Mouse (Mus musculus) hindbrain, embryonic 11.5 days (tissue): ENCODE results near the gene P2rx7. TPM values are rescaled to one million over a fixed set of nuclear protein-coding genes. Genes with fewer than 3 reads are reported as not detected.

Experiments
- ATAC-seq: fragments of 200-750 bp; cut with Nextera tagmentation; 2 replicates; pipeline ENCODE4 v1.8.0; 2017; ENCODE audit warnings: mild to moderate bottlenecking, moderate TSS enrichment, moderate library complexity; ENCODE audit not compliant: low FRiP score
- DNase-seq: peaks from one replicate; pipeline ENCODE4 v3.0.0-alpha.2; 2015; ENCODE audit warnings: low spot score
- H3K27ac ChIP-seq: fragments of 300-500 bp; sonication (generic); 2 replicates; pipeline ENCODE4 v1.5.1; 2014; ENCODE audit warnings: mild to moderate bottlenecking, low read depth, low read length
- H3K27me3 ChIP-seq: fragments of 300-500 bp; sonication (generic); 2 replicates; pipeline ENCODE4 v1.6.1; 2014; ENCODE audit warnings: mild to moderate bottlenecking, low read length, moderate library complexity, mixed read lengths; ENCODE audit not compliant: control insufficient read depth, insufficient read depth
- H3K36me3 ChIP-seq: fragments of 300-500 bp; sonication (generic); 2 replicates; pipeline ENCODE4 v1.6.1; 2014; ENCODE audit warnings: mild to moderate bottlenecking, low read length, moderate library complexity, mixed read lengths; ENCODE audit not compliant: control insufficient read depth, insufficient read depth
- H3K4me1 ChIP-seq: fragments of 300-500 bp; sonication (generic); replicated peaks from 2 replicates; pipeline ENCODE4 v1.6.1; 2014; ENCODE audit warnings: low read length, mixed read lengths; ENCODE audit not compliant: control insufficient read depth, insufficient read depth
- H3K4me2 ChIP-seq: fragments of 300-500 bp; sonication (generic); replicated peaks from 2 replicates; pipeline ENCODE4 v1.6.1; 2014; ENCODE audit warnings: mild to moderate bottlenecking, low read depth, low read length
- H3K4me3 ChIP-seq: fragments of 300-500 bp; sonication (generic); 2 replicates; pipeline ENCODE4 v1.5.1; 2014; ENCODE audit warnings: low read depth, low read length
- H3K9ac ChIP-seq: fragments of 300-500 bp; sonication (generic); 2 replicates; pipeline ENCODE4 v1.6.1; 2014; ENCODE audit warnings: low read depth, low read length
- H3K9me3 ChIP-seq: fragments of 300-500 bp; sonication (generic); 2 replicates; pipeline ENCODE4 v1.6.1; 2016; ENCODE audit warnings: low read length; ENCODE audit not compliant: control insufficient read depth
- WGBS: fragments of 180-500 bp; shearing (Covaris S2); extraction: QIAGEN DNeasy Blood & Tissue Kit; methylation state at CpG from one replicate; pipeline ENCODE4 v1.1.7; 2014; 5-methylcytosine and 5-hydroxymethylcytosine counted together
- polyA plus RNA-seq: library from polyadenylated mRNA; unstranded; fragments of >200 nt; fragmentation: Nextera tagmentation; extraction: Ambion mirVana; gene quantifications from 2 replicates; pipeline ENCODE4 v1.2.1, GENCODE M21; 2014

Gene P2rx7
- polyA plus RNA-seq, 1 experiment from 2014 or later: 3.4 TPM

GRCm38 (mm10) chr5:122689153-122689552 lies 45.4 kb downstream of the P2rx7 start:
- no peak overlapping the region for H3K4me3 ChIP-seq
- no peak overlapping the region for H3K4me2 ChIP-seq
- no peaks in the 10 kb centered on the region for H3K27me3 ChIP-seq
- H3K27ac ChIP-seq: no peak overlapping the region
- no peaks in the 10 kb centered on the region for H3K36me3 ChIP-seq
- 88% methylated on average over 7 of the region's 7 CpGs for WGBS
- H3K9ac ChIP-seq: no peak overlapping the region
- H3K4me1 ChIP-seq: peaks cover 3% of the 10 kb centered on the region; the same call in 1 of the 2 replicates
- no peak for DNase-seq
- no peaks in the 10 kb centered on the region for H3K9me3 ChIP-seq
- no peak for ATAC-seq

DNA sequence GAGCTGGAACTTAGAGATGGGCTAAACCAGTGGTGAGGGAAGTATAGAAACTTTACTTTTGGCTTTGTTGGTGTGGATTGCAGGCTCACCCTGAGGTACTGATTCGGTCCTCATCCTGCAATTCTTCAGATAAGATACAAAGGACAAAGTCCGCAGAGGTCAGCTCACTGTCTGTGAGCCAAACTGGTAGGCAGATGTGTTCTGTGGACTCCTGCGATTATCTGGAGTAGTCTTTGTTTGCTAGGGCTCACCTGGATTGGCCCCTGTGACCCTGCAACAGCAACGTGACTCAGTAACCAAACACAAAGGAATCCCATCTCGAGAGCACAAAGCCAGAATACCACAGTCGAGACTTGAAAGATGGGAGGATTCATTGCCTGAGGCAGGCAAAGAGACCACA lies 46.8 kb downstream of the P2rx7 start:
- Histone ChIP-seq H3K27ac (no peak overlapping the region), H3K4me2 (no peak overlapping the region), H3K9me3 (no peaks in the 10 kb centered on the region), H3K4me1 (peaks cover 3% of the 10 kb centered on the region; the same call in 1 of the 2 replicates), H3K27me3 (no peaks in the 10 kb centered on the region), H3K9ac (no peak overlapping the region), H3K4me3 (no peak overlapping the region), H3K36me3 (no peaks in the 10 kb centered on the region)
- WGBS: 59% methylated on average over 6 of the region's 6 CpGs
- DNase-seq: no peak
- no peak for ATAC-seq

- Histone ChIP-seq H3K4me2 (no peak overlapping the region), H3K9me3 (no peaks in the 10 kb centered on the region), H3K4me1 (peaks cover 3% of the 10 kb centered on the region; the same call in 1 of the 2 replicates), H3K4me3 (no peak overlapping the region), H3K36me3 (no peaks in the 10 kb centered on the region), H3K27ac (peak overlapping the region; percentile 83), H3K27me3 (no peaks in the 10 kb centered on the region), H3K9ac (no peak overlapping the region)
- DNase-seq: peak; percentile 80
- ATAC-seq: peak; percentile 89
- WGBS: 25% methylated on average over 13 of the region's 13 CpGs
Measured at GRCm38 (mm10) chr5:122693431-122694207, 49.9 kb downstream of the P2rx7 start.

DNA sequence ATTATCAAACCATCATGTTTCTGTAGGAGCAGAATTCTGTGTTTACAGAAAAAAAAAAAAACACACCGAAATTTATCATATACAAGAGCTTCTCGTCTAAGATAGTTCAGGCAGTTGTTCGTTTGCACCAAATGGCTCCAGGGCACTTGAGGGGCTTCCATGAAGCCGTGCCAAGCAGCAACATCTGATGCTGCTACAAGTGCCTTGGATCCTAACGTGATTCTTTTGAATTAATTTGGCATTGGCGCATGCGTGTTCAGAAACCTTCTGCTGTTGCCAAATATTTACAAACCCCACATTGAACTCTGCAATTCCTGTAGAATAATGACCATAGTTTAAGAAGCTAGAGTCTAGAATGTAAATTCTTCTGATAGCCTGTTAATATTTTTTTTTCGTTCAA lies 51.8 kb downstream of the P2rx7 start:
- ATAC-seq (no peak), DNase-seq (no peak)
- Histone ChIP-seq H3K36me3 (no peaks in the 10 kb centered on the region), H3K27ac (no peak overlapping the region), H3K4me3 (no peak overlapping the region), H3K4me2 (no peak overlapping the region), H3K27me3 (no peaks in the 10 kb centered on the region), H3K9me3 (no peaks in the 10 kb centered on the region), H3K4me1 (peaks cover 3% of the 10 kb centered on the region; the same call in 1 of the 2 replicates), H3K9ac (no peak overlapping the region)
- WGBS: 90% methylated on average over 8 of the region's 8 CpGs

DNA sequence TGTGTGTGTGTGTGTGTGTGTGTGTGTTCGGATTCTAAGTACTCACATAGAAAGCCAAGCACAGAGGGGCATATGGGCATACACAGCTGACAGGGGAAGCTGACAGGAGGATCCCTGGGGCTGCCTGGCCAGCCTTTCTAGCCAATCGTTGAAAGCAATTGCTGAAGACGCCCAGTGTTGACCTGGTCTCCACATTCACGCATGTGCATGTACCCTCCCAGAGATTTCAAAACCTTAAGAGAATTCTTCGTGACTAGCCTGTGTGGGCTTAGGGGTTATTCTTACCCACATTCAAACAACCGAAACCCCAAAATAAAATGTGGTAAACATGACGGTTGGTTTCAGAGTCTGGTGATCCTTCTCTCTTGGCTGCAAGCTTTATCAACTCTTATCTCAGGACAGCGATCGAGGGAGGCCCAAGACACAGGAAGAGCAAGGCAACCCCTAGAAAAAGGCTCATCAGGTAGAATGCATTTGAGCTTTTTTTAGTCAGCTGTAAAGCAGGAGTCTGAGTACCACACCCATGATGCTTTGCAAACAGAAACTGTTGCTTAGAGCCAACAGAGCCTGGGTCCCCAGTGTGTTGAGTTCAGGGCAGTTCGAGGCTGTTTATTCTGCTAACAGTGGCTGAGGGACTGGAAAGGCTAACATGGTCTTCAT lies 54.5 kb downstream of the P2rx7 start:
- H3K4me3 ChIP-seq: no peak overlapping the region
- no peaks in the 10 kb centered on the region for H3K27me3 ChIP-seq
- ATAC-seq: no peak
- no peak overlapping the region for H3K27ac ChIP-seq
- H3K4me2 ChIP-seq: no peak overlapping the region
- no peaks in the 10 kb centered on the region for H3K9me3 ChIP-seq
- DNase-seq: no peak
- H3K36me3 ChIP-seq: no peaks in the 10 kb centered on the region
- H3K9ac ChIP-seq: no peak overlapping the region
- 92% methylated on average over 10 of the region's 10 CpGs for WGBS
- H3K4me1 ChIP-seq: no peaks in the 10 kb centered on the region; the same call in 1 of the 2 replicates

DNA sequence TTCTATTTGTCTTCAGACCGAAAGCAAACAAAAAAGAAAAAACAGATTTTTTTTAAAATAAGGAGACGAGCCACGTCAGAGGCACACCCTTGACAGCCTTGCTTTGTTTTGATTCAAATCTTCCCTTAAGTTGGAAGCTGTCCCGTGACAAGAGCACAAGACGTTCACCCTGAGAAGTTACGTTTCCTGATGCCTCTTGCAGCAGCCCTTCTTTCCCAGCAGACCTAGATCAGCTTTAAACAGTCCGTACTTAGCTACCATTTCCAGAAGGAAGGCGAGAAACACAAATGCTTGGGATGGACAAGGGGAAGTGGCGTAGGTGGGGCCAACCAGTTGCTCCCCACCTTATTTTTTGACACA lies 55.0 kb downstream of the P2rx7 start:
- no peak overlapping the region for H3K4me2 ChIP-seq
- no peaks in the 10 kb centered on the region for H3K27me3 ChIP-seq
- no peak overlapping the region for H3K27ac ChIP-seq
- no peak overlapping the region for H3K4me3 ChIP-seq
- ATAC-seq (no peak), DNase-seq (no peak)
- H3K9ac ChIP-seq: no peak overlapping the region
- H3K9me3 ChIP-seq: no peaks in the 10 kb centered on the region
- WGBS: 78% methylated on average over 9 of the region's 9 CpGs
- H3K4me1 ChIP-seq: no peaks in the 10 kb centered on the region
- no peaks in the 10 kb centered on the region for H3K36me3 ChIP-seq

GRCm38 (mm10) chr5:122700109-122700836 lies 56.6 kb downstream of the P2rx7 start:
- no peaks in the 10 kb centered on the region for H3K4me1 ChIP-seq
- DNase-seq (no peak), ATAC-seq (no peak)
- WGBS: 88% methylated on average over 12 of the region's 12 CpGs
- H3K27me3 ChIP-seq: no peaks in the 10 kb centered on the region
- H3K4me2 ChIP-seq: no peak overlapping the region
- no peak overlapping the region for H3K9ac ChIP-seq
- H3K4me3 ChIP-seq: no peak overlapping the region
- H3K36me3 ChIP-seq: no peaks in the 10 kb centered on the region
- no peak overlapping the region for H3K27ac ChIP-seq
- no peaks in the 10 kb centered on the region for H3K9me3 ChIP-seq

GRCm38 (mm10) chr5:122700837-122701212 lies 57.1 kb downstream of the P2rx7 start:
- no peak overlapping the region for H3K9ac ChIP-seq
- no peak overlapping the region for H3K4me3 ChIP-seq
- DNase-seq (no peak), ATAC-seq (no peak)
- no peaks in the 10 kb centered on the region for H3K36me3 ChIP-seq
- WGBS: 64% methylated on average over 5 of the region's 5 CpGs
- no peaks in the 10 kb centered on the region for H3K4me1 ChIP-seq
- H3K27me3 ChIP-seq: no peaks in the 10 kb centered on the region
- H3K27ac ChIP-seq: no peak overlapping the region
- H3K4me2 ChIP-seq: no peak overlapping the region
- no peaks in the 10 kb centered on the region for H3K9me3 ChIP-seq
